Mouse (Mus musculus): Measurements from ENCODE around the gene Ak5. TPM values are rescaled to one million over a fixed set of nuclear protein-coding genes. Genes with fewer than 3 reads are reported as not detected.
A peak's percentile ranks its signal among the peaks of the same experiment; 100 is the strongest.

Gene Ak5
- total RNA-seq (2012; rRNA removed) = 0.13 and 0.50 TPM in 2 replicates
- total RNA-seq (2014; rRNA removed) = 0.39 and 0.79 TPM in 2 replicates
- 0.12 and 0.23 TPM in 2 replicates for polyA plus RNA-seq (2012; ENCODE audit: insufficient read length, low read depth)

GRCm38 (mm10) chr3:152668239-152668638 lies at the start of gene Ak5:
TSS of gene Ak5 (minus strand) at chr3:152668360.
- DNase-seq (ENCODE audit: extremely low read depth) = no peak
- H3K4me2 ChIP-seq (ENCODE audit: insufficient read depth, low read depth, poor library complexity, severe bottlenecking) = no peak within 1 kb of the TSS
- H3K27me3 ChIP-seq (replicated peaks) = no peaks in the 10 kb centered on the region
- in situ Hi-C loops (cut with MboI; ENCODE audit: low pct_ligation_motif_present, low pct_unique_long_range_greater_than_20kb, low sequenced_read_pairs) = no loop called here
- peaks cover 12% of the 10 kb centered on the region for H3K9me3 ChIP-seq (replicated peaks; ENCODE audit: low read length)
- H3K4me1 ChIP-seq (ENCODE audit: control insufficient read depth in 1 of 2, insufficient read depth in 2 of 2) = peaks cover 0 to 16% of the 10 kb centered on the region in 2 experiments; a peak in 2 of 4 replicates
- TF ChIP-seq UBTF (IDR thresholded peaks at IDR 0.05; ENCODE audit: low read depth, low read length) = no peak
- no peak for TF ChIP-seq IRF4 (IDR thresholded peaks at IDR 0.05; ENCODE audit: low read depth, low read length)
- no peak for TF ChIP-seq JUN (IDR thresholded peaks at IDR 0.05; ENCODE audit: insufficient read depth, low read depth, low read length)
- no peak for TF ChIP-seq MAZ (IDR thresholded peaks at IDR 0.05; ENCODE audit: low read depth, low read length)
- TF ChIP-seq GABPA (IDR thresholded peaks at IDR 0.05; ENCODE audit: insufficient replicate concordance, low read depth, low read length) = no peak
- TF ChIP-seq RCOR1 (conservative IDR thresholded peaks at IDR 0.05; ENCODE audit: low read depth, low read length) = no peak
- no peak for TF ChIP-seq MAFK (IDR thresholded peaks at IDR 0.05; ENCODE audit: insufficient replicate concordance, low read length)
- no peak for TF ChIP-seq KAT2A (IDR thresholded peaks at IDR 0.05; ENCODE audit: insufficient replicate concordance, low read length)
- no peak for TF ChIP-seq SMC3 (IDR thresholded peaks at IDR 0.05; ENCODE audit: low read depth, low read length)
- no peak for TF ChIP-seq NRF1 (IDR thresholded peaks at IDR 0.05; ENCODE audit: low read depth, low read length)
- no peak for TF ChIP-seq ZC3H11A (IDR thresholded peaks at IDR 0.05; ENCODE audit: low read depth, low read length)
- TF ChIP-seq POLR2A (IDR thresholded peaks at IDR 0.05; ENCODE audit: low read depth, low read length) = no peak
- no peak for TF ChIP-seq BHLHE40 (IDR thresholded peaks at IDR 0.05; ENCODE audit: low read depth, low read length)
- TF ChIP-seq NELFE (IDR thresholded peaks at IDR 0.05; ENCODE audit: low read depth, low read length) = no peak
- no peak for TF ChIP-seq USF2 (conservative IDR thresholded peaks at IDR 0.05; ENCODE audit: low read depth, low read length)
- no peak within 1 kb of the TSS for H3K4me3 ChIP-seq (replicated peaks in 1 of 3; ENCODE audit: low read depth in 2 of 3, low read length in 2 of 3, poor library complexity in 1 of 3)
- no peak within 1 kb of the TSS for H3K9ac ChIP-seq (ENCODE audit: insufficient read depth, low read depth)
- H3K36me3 ChIP-seq (replicated peaks in 1 of 2; ENCODE audit: control insufficient read depth in 1 of 2, insufficient read depth in 1 of 2, low read length in 1 of 2) = no peaks in the 10 kb centered on the region
- no peaks in the 10 kb centered on the region for H3K79me2 ChIP-seq (replicated peaks; ENCODE audit: control insufficient read depth, extremely low read depth, insufficient read depth, poor library complexity, severe bottlenecking)
- dilution Hi-C loops (cut with MboI; ENCODE audit: extremely low pct_ligation_motif_present, extremely low pct_unique_long_range_greater_than_20kb, low sequenced_read_pairs) = no loop called here
- no peak within 1 kb of the TSS for H3K27ac ChIP-seq (ENCODE audit: insufficient read depth, low read depth)

DNA sequence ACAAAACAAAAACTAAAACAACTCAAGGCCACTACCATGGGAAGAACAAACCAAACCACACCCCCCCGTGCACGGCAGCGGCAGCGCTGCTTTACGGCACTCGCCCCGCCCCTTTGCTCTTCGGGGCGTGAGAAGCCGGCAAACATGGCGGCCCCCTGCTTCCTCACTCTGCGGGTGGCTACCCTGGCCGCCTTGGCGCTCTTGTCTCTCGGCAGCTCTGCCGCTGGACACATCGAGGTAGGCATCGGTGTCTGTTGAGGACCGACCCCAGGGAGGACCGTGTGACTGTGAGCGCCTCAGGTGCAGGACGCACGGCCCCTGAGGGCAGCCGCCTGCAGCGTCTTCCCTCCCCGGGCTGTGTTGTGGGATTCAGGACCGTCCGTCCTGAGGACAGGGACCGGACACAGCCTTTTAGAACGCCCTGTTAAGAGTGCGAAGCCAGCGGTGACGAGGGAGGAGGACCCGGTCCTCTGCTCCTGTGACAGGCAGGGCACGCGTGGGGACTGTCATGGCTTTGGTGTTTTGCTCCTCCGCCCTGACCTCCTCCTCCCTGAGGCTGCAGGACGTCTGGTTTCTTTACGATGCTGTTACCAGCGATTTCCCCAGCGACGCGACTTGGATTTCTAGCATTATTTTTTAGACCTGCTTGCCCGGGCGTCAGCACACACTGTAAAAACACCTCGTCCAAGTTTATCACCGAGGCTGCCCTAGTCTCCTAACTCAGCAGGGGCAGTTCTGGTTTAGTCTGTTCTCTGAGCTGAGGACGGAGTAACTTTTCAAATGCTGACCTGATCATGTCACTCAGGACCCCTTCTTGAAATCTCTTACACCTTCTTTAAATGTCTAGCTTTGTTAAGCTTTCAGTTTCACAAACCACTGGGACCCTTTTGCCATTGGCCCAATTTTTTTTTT lies 46.1 kb upstream of the Ak5 start, which contains the start of gene Pigk:
TSS of gene Pigk (plus strand) at position 110 of the 912 bp plus-strand sequence.
- dilution Hi-C loops (cut with MboI; ENCODE audit: extremely low pct_ligation_motif_present, extremely low pct_unique_long_range_greater_than_20kb, low sequenced_read_pairs) = no loop called here
- Histone ChIP-seq H3K27ac (ENCODE audit: insufficient read depth, low read depth) (peak within 1 kb of the TSS; percentile 8), H3K27me3 (replicated peaks) (no peaks in the 10 kb centered on the region), H3K4me2 (ENCODE audit: insufficient read depth, low read depth, poor library complexity, severe bottlenecking) (peak within 1 kb of the TSS; percentile 73), H3K79me2 (replicated peaks; ENCODE audit: control insufficient read depth, extremely low read depth, insufficient read depth, poor library complexity, severe bottlenecking) (peaks cover 7% of the 10 kb centered on the region), H3K4me1 (ENCODE audit: control insufficient read depth in 1 of 2, insufficient read depth in 2 of 2) (peaks cover 6 to 24% of the 10 kb centered on the region in 2 experiments), H3K9me3 (replicated peaks; ENCODE audit: low read length) (no peaks in the 10 kb centered on the region), H3K4me3 (replicated peaks in 1 of 3; ENCODE audit: low read depth in 2 of 3, low read length in 2 of 3, poor library complexity in 1 of 3) (peak within 1 kb of the TSS; percentile 67 to 94 (median 87)), H3K9ac (ENCODE audit: insufficient read depth, low read depth) (peak within 1 kb of the TSS; percentile 88), H3K36me3 (replicated peaks in 1 of 2; ENCODE audit: control insufficient read depth in 1 of 2, insufficient read depth in 1 of 2, low read length in 1 of 2) (peaks cover 5 to 15% of the 10 kb centered on the region in 2 experiments)
- DNase-seq (ENCODE audit: extremely low read depth) = peak; percentile 96
- in situ Hi-C loops (cut with MboI; ENCODE audit: low pct_ligation_motif_present, low pct_unique_long_range_greater_than_20kb, low sequenced_read_pairs) = loop anchor here (10.0 kb wide), 1 partner anchor 239 kb away; no protein-coding TSS in a partner anchor
- TF ChIP-seq POLR2AphosphoS2 (IDR thresholded peaks at IDR 0.05; ENCODE audit: low read depth, low read length) (peak; percentile 87), RAD21 (IDR thresholded peaks at IDR 0.05; ENCODE audit: low read depth, low read length) (no peak), UBTF (IDR thresholded peaks at IDR 0.05; ENCODE audit: low read depth, low read length) (peak; percentile 66; the same call in 1 of the 2 replicates), MEF2A (IDR thresholded peaks at IDR 0.05; ENCODE audit: borderline replicate concordance, low read depth, low read length) (peak; percentile 59), USF2 (conservative IDR thresholded peaks at IDR 0.05; ENCODE audit: low read depth, low read length) (no peak), IRF4 (IDR thresholded peaks at IDR 0.05; ENCODE audit: low read depth, low read length) (peak; percentile 38), SMC3 (IDR thresholded peaks at IDR 0.05; ENCODE audit: low read depth, low read length) (no peak; the same call in 1 of the 2 replicates), BHLHE40 (IDR thresholded peaks at IDR 0.05; ENCODE audit: low read depth, low read length) (no peak; the same call in 1 of the 2 replicates), TBP (conservative IDR thresholded peaks at IDR 0.05; ENCODE audit: low read depth, low read length) (peak; percentile 68), MAFK (IDR thresholded peaks at IDR 0.05; ENCODE audit: insufficient replicate concordance, low read length) (no peak), PAX5 (IDR thresholded peaks at IDR 0.05; ENCODE audit: low read length) (no peak), E2F4 (IDR thresholded peaks at IDR 0.05; ENCODE audit: insufficient replicate concordance, low read depth, low read length) (no peak), ZNF384 (IDR thresholded peaks at IDR 0.05; ENCODE audit: low read depth, low read length) (peak; percentile 59), MAX (IDR thresholded peaks at IDR 0.05; ENCODE audit: low read length) (0 out of 2 replicates have a peak, but pooled peaks have one; percentile 60), ZC3H11A (IDR thresholded peaks at IDR 0.05; ENCODE audit: low read depth, low read length) (no peak), SIN3A (IDR thresholded peaks at IDR 0.05; ENCODE audit: low read length) (peak; percentile 95), MXI1 (IDR thresholded peaks at IDR 0.05; ENCODE audit: low read depth, low read length) (peak; percentile 96), ZMIZ1 (IDR thresholded peaks at IDR 0.05; ENCODE audit: low read depth, low read length) (peak; percentile 93), GABPA (IDR thresholded peaks at IDR 0.05; ENCODE audit: insufficient replicate concordance, low read depth, low read length) (no peak), CHD2 (IDR thresholded peaks at IDR 0.05; ENCODE audit: low read length) (no peak), NELFE (IDR thresholded peaks at IDR 0.05; ENCODE audit: low read depth, low read length) (peak; percentile 95), KAT2A (IDR thresholded peaks at IDR 0.05; ENCODE audit: insufficient replicate concordance, low read length) (peak; percentile 89; the same call in 1 of the 2 replicates), JUN (IDR thresholded peaks at IDR 0.05; ENCODE audit: insufficient read depth, low read depth, low read length) (no peak)

Data from CH12.LX (cell line).